Mouse (Mus musculus) liver, adult 2 months (tissue): ENCODE results near the gene a.

Experiments
- CTCF ChIP-seq: fragments of 200-500 bp; IDR thresholded peaks from 2 replicates; pipeline ENCODE4 v1.5.1; 2011; ENCODE audit warnings: low read depth, low read length, control low read depth
- POLR2A ChIP-seq: fragments of 200-500 bp; IDR thresholded peaks from 2 replicates; pipeline ENCODE4 v1.6.1; 2011; ENCODE audit warnings: low read length, control low read depth; ENCODE audit not compliant: insufficient read depth; ENCODE audit errors: extremely low read depth

DNA sequence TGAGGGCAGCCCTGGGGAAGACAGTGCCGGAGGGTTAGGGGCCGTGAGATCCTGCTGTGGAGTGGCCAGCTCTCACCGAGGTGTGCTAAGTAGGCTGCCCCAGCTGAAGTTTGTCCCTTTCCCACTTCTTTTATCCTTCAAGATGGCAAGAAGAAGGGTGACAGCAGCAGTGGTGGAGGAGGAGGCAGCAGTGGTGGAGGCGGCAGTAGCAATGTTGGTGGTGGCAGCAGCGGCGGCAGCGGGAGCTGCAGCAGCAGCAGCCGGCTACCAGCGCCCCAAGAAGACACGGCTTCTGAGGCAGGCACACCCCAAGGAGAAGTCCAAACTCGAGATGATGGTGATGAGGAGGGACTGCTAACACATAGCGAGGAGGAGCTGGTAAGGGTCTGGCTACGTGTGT lies 72.5 kb downstream of the a start:
- TF ChIP-seq CTCF = no peak
- no peak for TF ChIP-seq POLR2A
